Mouse (Mus musculus): ENCODE data around the gene Dlg2.

GRCm38 (mm10) chr7:91481574-91482197 lies 1005.2 kb downstream of the Dlg2 start:
- TF ChIP-seq CTCF (IDR thresholded peaks at IDR 0.05; ENCODE audit: low read depth, low read length), result no peak
- no peak for TF ChIP-seq GATA1 (IDR thresholded peaks at IDR 0.05; ENCODE audit: borderline replicate concordance, low read length)
- TF ChIP-seq POLR2AphosphoS5 (IDR thresholded peaks at IDR 0.05; ENCODE audit: insufficient replicate concordance, low read depth, low read length), result no peak
- no peak for TF ChIP-seq TAL1 (conservative IDR thresholded peaks at IDR 0.05; ENCODE audit: low read depth, low read length)

Data from G1E (cell line).